Mouse (Mus musculus) G1E (cell line): ENCODE measurements around the gene Selenoo.

Source experiments
- CTCF ChIP-seq: IDR thresholded peaks from 2 replicates; pipeline ENCODE4 v1.5.1; 2012; ENCODE audit warnings: low read depth, low read length, inconsistent platforms, mixed read lengths
- GATA1 ChIP-seq: IDR thresholded peaks from 2 replicates; pipeline ENCODE4 v1.6.1; 2012; ENCODE audit warnings: borderline replicate concordance, low read length, inconsistent platforms, mixed read lengths

GRCm38 (mm10) chr15:89097450-89097849 lies 8.6 kb downstream of the Selenoo start:
- no peak for TF ChIP-seq CTCF
- no peak for TF ChIP-seq GATA1
